Mouse (Mus musculus) frontal cortex, adult 2 months (tissue): ENCODE measurements around the gene Hnrnpa0. TPM values are rescaled to one million over a fixed set of nuclear protein-coding genes. Genes with fewer than 3 reads are reported as not detected.

Source experiments
- DNase-seq, 2 experiments: peaks; one replicate each; pipeline ENCODE4 v3.0.0; 2022; ENCODE audit warnings: low spot score in 1 of 2; ENCODE audit errors: extremely low spot score in 1 of 2
- polyA plus RNA-seq: library from polyadenylated mRNA; depleted of rRNA; stranded (reverse); fragments of >200 nt; gene quantifications from 2 replicates; pipeline ENCODE4 v1.2.3, GENCODE M21; 2012

The Hnrnpa0 gene
- polyA plus RNA-seq, 1 experiment = 101 TPM

DNA sequence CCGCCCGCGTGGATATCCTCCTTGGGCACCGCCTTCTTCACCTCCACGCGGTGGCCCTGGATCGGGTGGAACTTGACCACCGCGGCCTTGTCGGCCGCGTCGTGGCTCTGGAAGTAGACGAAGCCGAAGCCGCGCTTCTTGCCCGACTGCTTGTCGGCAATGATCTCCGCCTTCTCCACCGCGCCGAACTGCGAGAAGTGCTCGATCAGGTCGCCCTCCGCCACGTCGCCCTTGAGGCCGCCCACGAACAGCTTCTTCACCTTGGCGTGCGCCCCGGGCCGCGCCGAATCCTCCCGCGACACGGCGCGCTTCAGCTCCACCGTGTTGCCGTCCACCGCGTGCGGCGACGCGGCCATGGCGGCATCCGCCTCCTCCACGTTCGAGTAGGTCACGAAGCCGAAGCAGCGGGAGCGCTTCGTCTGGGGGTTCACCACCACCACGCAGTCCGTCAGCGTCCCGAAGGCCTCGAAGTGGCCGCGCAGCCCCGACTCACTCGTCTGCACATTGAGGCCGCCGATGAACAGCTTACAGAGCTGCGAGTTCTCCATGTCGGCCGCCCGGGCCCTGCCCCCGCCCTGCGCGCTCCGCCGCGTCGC is 492 bp downstream of the Hnrnpa0 start:
- peak; percentile 43 to 63 for DNase-seq

DNA sequence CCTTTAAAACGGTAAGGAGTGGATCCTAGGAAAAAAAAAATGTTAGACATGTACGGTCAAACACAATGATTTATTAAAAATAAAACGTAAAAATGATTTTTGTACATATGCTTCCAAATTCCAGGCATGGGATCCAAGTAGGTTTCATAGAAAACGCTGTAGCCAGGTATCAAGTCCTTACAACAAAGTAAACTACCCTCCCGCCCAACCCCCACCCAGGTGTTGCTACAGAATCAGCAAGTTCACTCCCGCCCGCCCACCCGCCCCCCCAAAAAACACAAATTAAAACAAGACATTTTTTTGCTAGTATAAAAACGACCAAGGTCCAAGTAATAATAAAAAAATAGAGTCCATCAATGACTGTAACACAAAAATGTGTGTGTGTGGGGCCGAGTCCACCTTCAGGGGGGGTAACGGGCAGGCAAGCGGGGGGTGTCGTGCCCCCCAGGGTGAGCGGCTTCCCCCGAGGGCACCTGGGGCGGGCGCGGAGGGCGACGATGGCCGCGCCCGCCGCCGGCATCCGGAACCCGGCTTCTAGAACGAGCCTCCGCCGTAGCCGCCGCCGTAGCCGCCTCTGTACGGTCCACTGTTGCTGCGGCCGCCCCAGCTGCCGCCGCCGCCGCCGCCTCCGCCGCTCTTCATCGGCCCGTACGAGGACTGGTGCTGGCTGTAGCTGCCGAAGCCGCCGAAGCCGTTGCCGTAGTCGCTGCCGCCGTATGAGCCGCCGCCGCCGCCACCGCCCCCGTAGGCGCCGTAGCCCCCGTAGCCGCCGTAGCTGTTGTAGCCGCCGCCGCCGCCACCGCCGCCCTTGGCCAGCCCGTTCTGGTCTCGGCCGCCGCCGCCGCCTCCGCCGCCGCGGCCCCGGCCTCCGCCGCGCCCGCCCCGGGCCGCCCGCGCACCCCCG is 1.2 kb downstream of the Hnrnpa0 start:
- no peak for DNase-seq

DNA sequence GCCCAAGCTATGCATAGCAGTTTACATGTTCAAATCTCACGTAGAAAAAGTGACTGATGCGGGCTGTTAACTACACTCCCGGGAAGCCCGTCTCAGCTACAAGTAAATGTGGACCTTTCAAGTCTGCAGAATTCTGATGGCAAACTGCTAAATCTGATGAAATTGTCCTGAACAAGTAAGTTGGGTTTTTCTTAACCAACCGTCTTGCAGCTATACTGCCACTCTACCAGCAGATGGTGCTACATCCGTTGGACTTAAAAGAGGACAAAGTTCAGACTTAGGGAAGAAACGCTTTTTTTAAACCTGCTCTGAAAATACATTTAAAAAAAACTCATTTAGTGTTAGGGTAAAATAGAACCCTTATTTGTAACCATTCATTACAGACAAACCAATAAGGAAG is 2.2 kb downstream of the Hnrnpa0 start:
- peak in 1 of 2 experiments; percentile 73 for DNase-seq

DNA sequence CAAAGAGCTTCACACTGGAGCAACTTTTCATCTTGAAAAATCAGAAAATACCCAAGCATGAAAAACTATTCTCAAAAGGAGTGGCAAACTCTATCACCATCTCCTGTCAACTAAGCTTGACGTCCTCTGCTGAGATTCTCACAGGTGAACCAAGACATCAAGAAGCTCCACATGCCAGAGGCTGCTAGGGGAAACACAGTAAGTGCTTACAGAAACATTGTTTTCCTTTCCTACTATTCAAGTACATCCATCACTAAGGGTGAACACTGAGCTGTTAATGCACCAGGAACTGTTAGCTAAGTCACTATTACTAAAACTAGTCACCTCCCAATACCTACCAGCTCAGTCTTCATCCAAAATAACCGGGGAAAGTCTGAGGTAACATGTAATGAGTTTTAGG is 3.4 kb downstream of the Hnrnpa0 start:
- no peak for DNase-seq

DNA sequence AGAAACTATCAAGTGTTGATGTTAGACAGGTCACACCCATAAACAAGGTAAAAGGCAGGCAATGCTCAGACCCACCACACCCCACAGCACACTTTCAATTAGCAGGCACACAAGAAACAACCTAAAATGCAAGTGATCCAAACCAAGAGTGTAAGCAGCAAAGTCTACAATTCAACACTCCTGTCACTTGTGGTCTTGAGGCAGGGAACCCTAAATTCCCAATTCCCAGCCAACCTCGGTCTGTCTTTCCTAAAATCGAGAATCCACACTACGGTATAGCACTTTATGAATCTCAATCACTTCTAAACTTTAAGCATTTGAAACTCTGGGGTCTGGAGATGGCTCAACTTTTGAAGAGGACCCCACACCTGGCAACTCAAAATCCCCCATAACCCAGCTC is 4.1 kb downstream of the Hnrnpa0 start:
- DNase-seq = no peak

DNA sequence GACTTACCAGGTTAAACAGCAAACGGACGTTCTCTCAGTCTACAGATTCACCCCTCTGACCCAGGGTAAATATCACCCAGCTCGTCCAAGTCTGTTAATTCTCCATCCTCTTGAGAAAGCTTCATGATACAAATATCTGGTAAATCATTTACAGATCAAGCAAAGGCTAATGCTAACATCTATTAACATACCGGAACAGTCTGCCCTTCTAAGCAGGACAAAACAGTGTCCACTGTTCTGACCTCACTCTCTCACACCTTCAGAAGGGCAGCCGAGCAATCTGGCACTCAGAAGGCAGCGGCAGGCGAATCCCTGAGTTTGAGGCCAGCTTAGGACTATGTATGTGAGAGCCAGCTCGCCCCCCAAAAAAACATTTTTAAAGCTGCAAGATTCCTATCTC is 5.0 kb downstream of the Hnrnpa0 start:
- DNase-seq = no peak

DNA sequence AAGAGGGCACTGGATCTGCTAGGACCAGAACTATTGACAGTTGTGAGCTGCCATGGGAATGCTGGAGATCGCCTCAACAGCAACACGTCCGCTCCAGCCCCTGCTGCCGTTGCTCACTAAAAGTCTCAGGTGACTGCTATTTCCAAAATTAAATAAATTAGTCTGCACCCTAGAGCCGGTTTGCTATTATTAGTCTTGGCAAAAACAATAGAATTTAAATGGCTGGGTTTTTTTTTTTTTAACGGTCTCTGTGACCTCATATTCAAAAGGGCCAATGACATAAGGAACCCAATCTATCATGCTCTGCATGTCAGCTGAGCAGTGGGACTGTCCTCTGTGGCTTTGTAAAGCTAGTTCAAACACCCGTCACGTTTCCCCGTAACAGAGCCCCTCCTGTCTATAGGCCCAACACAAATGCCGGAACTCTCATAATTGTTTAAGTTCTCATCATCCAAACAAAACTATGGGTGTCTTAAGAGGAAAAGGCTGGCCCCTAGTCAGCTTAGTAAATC is 5.5 kb downstream of the Hnrnpa0 start:
- no peak for DNase-seq

DNA sequence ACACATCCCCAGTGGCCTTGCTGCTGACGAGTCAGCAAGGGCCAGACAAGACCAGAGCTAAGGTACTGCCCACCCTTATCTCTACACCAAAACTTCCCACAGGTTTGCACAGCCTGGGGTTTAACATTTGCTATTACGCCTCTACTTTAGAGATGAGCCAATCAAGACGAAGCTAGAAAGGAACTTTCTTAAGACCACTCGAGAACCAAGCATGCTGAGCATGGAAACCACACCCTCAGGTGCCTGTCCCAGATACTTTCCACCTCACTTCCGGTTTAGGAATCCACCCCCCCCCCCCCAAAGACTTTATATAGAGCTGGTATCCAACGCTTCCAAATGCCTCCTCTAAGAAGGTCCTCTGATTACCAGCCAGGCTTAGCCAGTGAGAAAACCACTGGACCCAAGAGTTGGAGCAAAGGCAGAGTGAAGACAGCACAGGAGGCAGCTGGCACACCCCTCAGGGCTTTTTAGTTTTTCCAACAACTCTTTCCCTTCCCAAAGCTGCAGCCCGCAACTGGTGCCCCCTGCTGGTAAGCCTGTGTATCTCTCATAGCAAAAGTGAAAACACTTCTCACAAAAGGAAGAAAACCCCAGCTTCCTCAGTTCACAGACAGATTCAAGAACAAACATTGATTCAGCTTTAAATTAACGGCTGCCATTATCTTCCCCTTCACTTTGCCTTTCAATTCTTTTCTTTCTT is 10.9 kb downstream of the Hnrnpa0 start:
- DNase-seq = peak in 1 of 2 experiments; percentile 54

DNA sequence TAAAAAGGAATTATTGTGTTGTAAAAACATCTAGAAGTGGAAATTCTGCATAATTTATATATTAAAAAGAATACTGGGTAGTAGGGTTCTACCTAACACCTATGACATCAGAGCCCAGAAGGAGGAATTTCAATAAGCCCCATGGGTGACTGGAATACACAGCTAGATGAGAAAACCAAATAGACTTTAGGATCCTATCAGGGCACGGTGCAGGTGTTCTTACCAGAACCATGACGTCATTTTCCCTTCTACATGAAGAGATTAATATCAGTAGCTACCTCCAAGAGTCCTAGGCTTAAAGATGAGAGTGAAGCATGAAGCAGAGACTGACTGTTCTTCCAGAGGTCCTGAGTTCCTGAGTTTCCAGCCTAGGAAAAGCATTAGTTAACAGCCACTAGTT is 11.6 kb downstream of the Hnrnpa0 start:
- DNase-seq = no peak

DNA sequence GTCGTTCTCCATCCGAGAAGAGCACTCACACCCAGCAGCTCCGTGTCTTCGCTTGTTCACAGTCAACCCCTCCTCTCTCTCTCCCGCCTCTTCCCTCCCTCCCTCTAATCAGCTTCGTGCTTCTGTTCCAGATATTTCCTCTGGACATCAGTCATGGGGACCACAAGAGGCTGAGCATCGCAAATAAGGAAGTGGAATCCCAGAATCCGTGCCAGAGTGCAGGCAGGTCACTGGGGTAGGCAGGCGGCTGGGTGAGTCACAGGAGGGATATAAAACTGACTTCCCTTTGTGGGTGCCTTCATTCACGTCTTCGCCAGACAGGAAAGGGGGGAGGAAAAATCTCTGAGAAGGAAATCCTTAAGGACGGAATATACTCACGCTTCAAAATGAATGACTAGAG is 13.1 kb downstream of the Hnrnpa0 start:
- DNase-seq = no peak

DNA sequence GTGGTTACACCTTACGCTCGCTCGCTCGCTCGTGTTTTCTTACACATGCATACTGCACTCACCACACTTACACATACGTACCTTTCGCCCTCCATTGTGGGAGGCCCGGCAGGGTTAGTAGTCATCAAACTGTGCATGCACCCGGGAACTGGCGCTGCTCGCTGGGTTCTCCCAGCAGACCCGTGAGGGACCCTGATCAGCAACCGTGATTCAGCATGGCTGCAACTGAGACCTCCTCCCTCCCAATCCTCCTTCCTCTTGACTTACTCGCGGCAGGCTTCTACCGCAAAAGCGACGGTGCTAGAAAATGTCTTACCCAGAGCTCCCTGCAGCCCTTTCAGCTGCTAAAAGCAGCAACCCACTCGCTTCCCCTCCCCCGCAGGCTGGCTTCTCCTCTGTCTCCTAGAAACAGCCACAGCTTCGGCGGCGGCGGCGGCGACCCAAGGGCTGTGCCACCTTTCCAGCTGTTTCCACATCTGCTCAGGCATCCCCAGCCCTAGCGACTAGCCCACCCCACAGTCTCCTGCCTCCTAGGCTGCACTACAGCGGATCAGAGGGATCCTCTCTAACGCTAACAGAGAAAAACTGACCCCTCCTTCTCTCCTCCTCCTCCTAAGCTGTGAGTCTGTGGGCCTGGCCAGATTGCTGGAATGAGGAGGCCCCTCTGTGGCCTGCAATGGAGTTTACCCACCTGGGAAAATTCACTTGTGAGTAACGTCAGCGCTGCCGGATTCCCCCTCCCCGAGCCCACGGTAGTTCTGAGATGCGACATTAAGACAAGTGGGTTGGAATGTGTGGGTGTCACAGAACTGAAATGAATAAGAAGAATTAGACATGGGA is 15.1 kb downstream of the Hnrnpa0 start, which contains the start of gene Klhl3:
Klhl3 (minus strand) TSS at position 532 of the 840 bp plus-strand sequence.
- DNase-seq = peak; percentile 64 to 91

DNA sequence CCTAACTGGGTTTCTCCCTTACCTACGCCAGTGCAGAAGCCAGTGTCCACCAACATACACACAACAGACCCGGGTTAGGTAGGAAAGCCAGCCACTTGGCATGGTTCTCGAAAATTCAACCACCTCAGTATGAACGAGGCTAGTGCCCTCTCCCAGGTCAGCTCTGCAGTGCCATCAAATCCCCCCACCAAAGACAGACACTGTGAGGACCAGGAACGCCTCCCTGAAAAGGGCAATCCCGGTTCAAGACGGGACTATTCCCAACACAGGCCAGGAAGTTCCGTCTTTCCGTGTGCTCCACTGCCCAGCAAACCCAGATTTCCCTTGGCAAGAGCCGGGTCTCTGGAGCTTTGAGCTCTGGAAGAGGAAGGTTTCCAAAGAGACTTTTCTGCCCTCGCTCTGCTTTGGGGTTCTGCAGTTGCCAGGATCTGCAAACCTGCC is 15.7 kb downstream of the Hnrnpa0 start:
- no peak for DNase-seq

DNA sequence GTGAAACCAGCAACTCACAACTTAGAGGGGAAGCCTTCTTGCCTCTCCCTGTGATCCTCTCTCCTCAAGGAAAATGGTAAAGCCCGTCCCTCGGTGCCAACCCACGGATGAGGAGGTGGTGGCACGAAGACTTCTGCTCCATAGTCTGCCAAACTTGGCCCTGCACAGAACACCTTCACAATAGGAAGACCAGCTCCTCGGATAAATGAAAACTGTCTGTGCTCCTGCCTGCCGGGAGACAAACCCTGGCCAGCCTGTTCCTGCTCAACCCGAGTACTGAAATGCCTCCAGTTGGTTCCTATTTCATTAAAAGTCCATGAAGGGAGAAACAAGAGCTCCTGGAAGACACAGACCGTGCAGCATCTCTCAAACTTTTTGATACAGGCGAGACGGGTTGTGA is 16.2 kb downstream of the Hnrnpa0 start:
- peak in 1 of 2 experiments; percentile 69 for DNase-seq

DNA sequence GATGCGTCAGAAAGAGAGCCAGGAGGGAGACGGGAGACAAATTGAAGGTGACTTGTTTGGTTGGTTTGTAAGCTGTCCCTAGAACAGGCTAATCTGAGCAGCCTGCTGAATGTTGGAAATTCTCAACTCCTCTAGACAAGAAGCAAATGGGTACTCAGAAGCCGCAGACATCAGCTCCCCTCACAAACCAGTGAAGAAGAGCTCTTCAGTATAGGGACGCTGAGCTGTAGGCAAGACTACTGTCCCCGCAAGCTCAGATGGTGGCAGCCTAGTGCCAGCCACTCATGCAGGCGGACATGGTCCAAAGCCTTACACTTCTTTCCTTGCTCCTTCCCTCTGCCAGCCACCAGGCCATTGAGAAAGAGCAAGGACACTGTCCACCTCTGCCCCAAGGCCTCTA is 17.1 kb downstream of the Hnrnpa0 start:
- DNase-seq = peak in 1 of 2 experiments; percentile 53

DNA sequence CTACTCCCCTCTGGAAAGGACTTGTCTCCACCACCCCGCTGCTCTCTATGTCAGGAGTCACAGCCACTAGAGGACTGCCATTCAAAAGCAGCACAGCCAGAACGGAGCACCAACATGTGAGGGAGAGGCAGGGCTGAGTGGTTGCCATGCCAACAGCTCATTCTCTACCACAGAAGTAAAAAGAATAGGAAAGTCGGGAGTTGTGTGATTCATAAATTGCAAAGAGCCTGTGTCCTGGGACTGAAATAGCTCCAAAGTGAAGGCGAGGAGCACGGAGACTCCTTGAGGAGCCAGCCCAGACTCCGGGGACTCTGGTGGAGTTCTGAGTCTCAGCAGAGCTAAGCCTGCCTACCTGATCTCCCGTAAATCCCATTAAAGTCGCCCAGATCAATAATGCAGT is 37.7 kb downstream of the Hnrnpa0 start:
- DNase-seq = peak; percentile 81 to 84

DNA sequence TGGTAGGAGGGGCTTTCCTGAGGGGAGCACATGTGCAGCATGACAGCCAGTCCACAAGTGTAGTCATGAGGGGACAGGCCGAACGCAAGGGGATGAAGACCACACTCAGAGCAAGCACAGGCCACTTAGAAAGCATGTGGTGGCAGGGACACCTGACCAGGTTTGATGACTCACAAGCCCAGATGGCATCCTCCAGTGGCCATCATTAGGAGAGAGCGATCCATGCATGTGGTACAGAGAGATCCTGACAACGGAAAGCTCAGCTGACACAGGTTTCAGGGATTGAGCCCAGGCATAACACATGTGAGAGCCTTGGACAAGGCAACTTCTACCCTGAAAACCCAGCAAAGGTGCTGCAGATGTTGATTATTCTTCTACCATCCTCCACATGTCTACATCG is 44.0 kb downstream of the Hnrnpa0 start:
- DNase-seq = no peak

DNA sequence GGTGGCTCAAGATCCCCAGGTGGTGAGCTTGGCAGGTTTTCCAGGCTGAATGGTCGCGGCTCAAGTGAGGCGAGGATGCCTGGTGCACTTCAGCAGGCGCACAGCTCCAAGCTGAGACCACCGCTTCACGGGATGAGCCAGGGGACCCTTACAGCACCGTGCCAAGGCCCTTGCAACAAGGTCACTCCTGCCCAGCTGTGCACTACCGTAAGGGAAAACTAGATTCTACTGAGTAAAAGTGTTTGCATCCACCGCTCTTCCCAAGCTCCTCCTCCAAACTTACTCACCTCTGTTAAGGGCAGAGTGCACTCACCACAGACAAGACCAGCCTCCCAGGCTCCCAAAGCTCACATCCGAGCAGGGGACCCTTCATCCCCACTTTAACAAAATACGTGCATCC is 44.8 kb downstream of the Hnrnpa0 start:
- no peak for DNase-seq

DNA sequence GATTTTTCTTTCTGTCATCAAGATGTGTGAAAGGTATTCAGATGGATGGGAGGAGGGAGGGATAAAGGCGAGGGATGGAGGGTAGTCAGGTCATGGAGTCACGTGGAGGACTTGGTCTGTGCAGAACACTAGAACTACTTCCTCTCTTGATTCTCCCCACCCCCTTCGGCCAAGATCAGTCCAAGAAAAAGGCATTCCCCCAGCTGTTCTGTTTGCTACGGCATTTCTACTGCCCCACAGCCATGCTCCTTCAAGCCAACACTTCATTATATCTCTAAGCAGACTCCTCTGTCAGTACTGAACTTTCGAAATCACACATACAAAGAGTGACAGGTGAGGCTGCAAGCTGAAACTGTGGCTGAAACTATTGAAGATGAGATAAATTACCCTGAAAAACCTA is 45.3 kb downstream of the Hnrnpa0 start:
- DNase-seq = no peak

DNA sequence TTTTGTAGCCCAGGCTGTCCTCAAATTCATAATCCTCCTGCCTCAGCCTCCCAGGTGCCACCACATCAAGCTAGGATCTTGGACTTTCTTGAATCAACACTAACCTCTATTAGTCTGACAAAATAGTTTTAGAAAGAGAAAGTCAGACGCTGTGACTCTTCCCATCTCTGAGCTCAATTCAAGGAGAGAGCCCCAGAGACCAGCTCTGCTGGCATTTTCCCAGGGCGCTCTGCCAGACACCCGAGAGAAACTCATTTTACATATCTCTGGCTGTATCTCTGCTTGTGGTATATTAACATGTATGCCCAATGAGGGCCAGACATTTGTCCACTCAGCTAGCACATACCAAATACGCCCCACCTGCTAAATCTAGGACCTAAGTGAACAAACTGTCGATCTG is 50.0 kb downstream of the Hnrnpa0 start:
- DNase-seq = no peak
